Mouse (Mus musculus): ENCODE data around the gene Elavl3. TPM values are rescaled to one million over a fixed set of nuclear protein-coding genes. Genes with fewer than 3 reads are reported as not detected.

The Elavl3 gene
- polyA plus RNA-seq, 1 experiment from 2014 or later, result 0.04 TPM

- peak within 1 kb of the TSS; percentile 67 for H3K27ac ChIP-seq (ENCODE audit: low read length)
- H3K4me3 ChIP-seq (ENCODE audit: low read depth, low read length), result peak within 1 kb of the TSS; percentile 76
- H3K4me2 ChIP-seq (ENCODE audit: low read depth, low read length), result peak within 1 kb of the TSS; percentile 90
- H3K27me3 ChIP-seq (ENCODE audit: control insufficient read depth, insufficient read depth, low read depth, low read length), result no peaks in the 10 kb centered on the region
- H3K9me3 ChIP-seq (replicated peaks; ENCODE audit: control insufficient read depth, low read length), result no peaks in the 10 kb centered on the region
- H3K4me1 ChIP-seq (ENCODE audit: control insufficient read depth, low read depth, low read length), result peaks cover 15% of the 10 kb centered on the region
- 6% methylated on average over 57 of the region's 57 CpGs for WGBS (ENCODE audit: insufficient replicate concordance)
- H3K9ac ChIP-seq (ENCODE audit: low read depth, low read length), result peak within 1 kb of the TSS; percentile 61
- ATAC-seq (ENCODE audit: low read depth), result peak; percentile 98
- peaks cover 5% of the 10 kb centered on the region for H3K36me3 ChIP-seq (ENCODE audit: control insufficient read depth, insufficient read depth)
Measured at GRCm38 (mm10) chr9:22002194-22003162, 49.3 kb downstream of the Elavl3 start, which contains the start of the genes Ccdc151 and Prkcsh. Gene Ccdc151 (minus strand): TSS chr9:22002634. Gene Prkcsh (plus strand): TSS chr9:22002806.

GRCm38 (mm10) chr9:22001633-22002032 is 50.2 kb downstream of the Elavl3 start:
- H3K9me3 ChIP-seq (replicated peaks; ENCODE audit: control insufficient read depth, low read length), result no peaks in the 10 kb centered on the region
- H3K27me3 ChIP-seq (ENCODE audit: control insufficient read depth, insufficient read depth, low read depth, low read length), result no peaks in the 10 kb centered on the region
- no peak for ATAC-seq (ENCODE audit: low read depth)
- H3K4me3 ChIP-seq (ENCODE audit: low read depth, low read length), result no peak overlapping the region
- no peak overlapping the region for H3K4me2 ChIP-seq (ENCODE audit: low read depth, low read length)
- no peak overlapping the region for H3K9ac ChIP-seq (ENCODE audit: low read depth, low read length)
- H3K27ac ChIP-seq (ENCODE audit: low read length), result no peak overlapping the region
- H3K36me3 ChIP-seq (ENCODE audit: control insufficient read depth, insufficient read depth), result peaks cover 1% of the 10 kb centered on the region
- 78% methylated on average over 4 of the region's 4 CpGs for WGBS (ENCODE audit: insufficient replicate concordance)
- peaks cover 15% of the 10 kb centered on the region for H3K4me1 ChIP-seq (ENCODE audit: control insufficient read depth, low read depth, low read length)

- no peaks in the 10 kb centered on the region for H3K27me3 ChIP-seq (ENCODE audit: control insufficient read depth, insufficient read depth, low read depth, low read length)
- ATAC-seq (ENCODE audit: low read depth), result no peak
- H3K4me3 ChIP-seq (ENCODE audit: low read depth, low read length), result no peak overlapping the region
- peaks cover 15% of the 10 kb centered on the region for H3K4me1 ChIP-seq (ENCODE audit: control insufficient read depth, low read depth, low read length)
- WGBS (ENCODE audit: insufficient replicate concordance), result 70% methylated on average over 6 of the region's 6 CpGs
- H3K4me2 ChIP-seq (ENCODE audit: low read depth, low read length), result no peak overlapping the region
- H3K9ac ChIP-seq (ENCODE audit: low read depth, low read length), result no peak overlapping the region
- H3K36me3 ChIP-seq (ENCODE audit: control insufficient read depth, insufficient read depth), result no peaks in the 10 kb centered on the region; the same call in 1 of the 2 replicates
- H3K9me3 ChIP-seq (replicated peaks; ENCODE audit: control insufficient read depth, low read length), result no peaks in the 10 kb centered on the region
- H3K27ac ChIP-seq (ENCODE audit: low read length), result no peak overlapping the region
Measured at GRCm38 (mm10) chr9:22000296-22000695, 51.5 kb downstream of the Elavl3 start.

GRCm38 (mm10) chr9:21996178-21996867 is 55.5 kb downstream of the Elavl3 start:
- WGBS (ENCODE audit: insufficient replicate concordance), result 68% methylated on average over 3 of the region's 3 CpGs
- no peak overlapping the region for H3K4me2 ChIP-seq (ENCODE audit: low read depth, low read length)
- H3K4me3 ChIP-seq (ENCODE audit: low read depth, low read length), result no peak overlapping the region
- no peak overlapping the region for H3K9ac ChIP-seq (ENCODE audit: low read depth, low read length)
- H3K9me3 ChIP-seq (replicated peaks; ENCODE audit: control insufficient read depth, low read length), result no peaks in the 10 kb centered on the region
- no peak for ATAC-seq (ENCODE audit: low read depth)
- H3K36me3 ChIP-seq (ENCODE audit: control insufficient read depth, insufficient read depth), result no peaks in the 10 kb centered on the region
- H3K27ac ChIP-seq (ENCODE audit: low read length), result no peak overlapping the region
- no peaks in the 10 kb centered on the region; the same call in 1 of the 2 replicates for H3K4me1 ChIP-seq (ENCODE audit: control insufficient read depth, low read depth, low read length)
- peaks cover 16% of the 10 kb centered on the region for H3K27me3 ChIP-seq (ENCODE audit: control insufficient read depth, insufficient read depth, low read depth, low read length)

- Histone ChIP-seq H3K27ac (ENCODE audit: low read length) (no peak overlapping the region), H3K9ac (ENCODE audit: low read depth, low read length) (no peak overlapping the region), H3K9me3 (replicated peaks; ENCODE audit: control insufficient read depth, low read length) (no peaks in the 10 kb centered on the region), H3K27me3 (ENCODE audit: control insufficient read depth, insufficient read depth, low read depth, low read length) (peaks cover 57% of the 10 kb centered on the region), H3K4me2 (ENCODE audit: low read depth, low read length) (no peak overlapping the region), H3K36me3 (ENCODE audit: control insufficient read depth, insufficient read depth) (no peaks in the 10 kb centered on the region), H3K4me3 (ENCODE audit: low read depth, low read length) (no peak overlapping the region), H3K4me1 (ENCODE audit: control insufficient read depth, low read depth, low read length) (peaks cover 6% of the 10 kb centered on the region)
- no peak for ATAC-seq (ENCODE audit: low read depth)
- WGBS (ENCODE audit: insufficient replicate concordance), result 59% methylated on average over 4 of the region's 4 CpGs
Measured at GRCm38 (mm10) chr9:21992227-21992626, 59.6 kb downstream of the Elavl3 start.

GRCm38 (mm10) chr9:21989230-21990110 is 62.4 kb downstream of the Elavl3 start, which contains the start of gene Rgl3:
Gene Rgl3 (minus strand): TSS chr9:21989446.
- no peak within 1 kb of the TSS for H3K9ac ChIP-seq (ENCODE audit: low read depth, low read length)
- H3K36me3 ChIP-seq (ENCODE audit: control insufficient read depth, insufficient read depth), result no peaks in the 10 kb centered on the region
- H3K4me2 ChIP-seq (ENCODE audit: low read depth, low read length), result peak within 1 kb of the TSS; percentile 55
- H3K4me1 ChIP-seq (ENCODE audit: control insufficient read depth, low read depth, low read length), result peaks cover 6% of the 10 kb centered on the region
- H3K27ac ChIP-seq (ENCODE audit: low read length), result no peak within 1 kb of the TSS
- ATAC-seq (ENCODE audit: low read depth), result no peak
- H3K27me3 ChIP-seq (ENCODE audit: control insufficient read depth, insufficient read depth, low read depth, low read length), result peaks cover 81% of the 10 kb centered on the region
- H3K9me3 ChIP-seq (replicated peaks; ENCODE audit: control insufficient read depth, low read length), result no peaks in the 10 kb centered on the region
- WGBS (ENCODE audit: insufficient replicate concordance), result 2% methylated on average over 42 of the region's 42 CpGs
- H3K4me3 ChIP-seq (ENCODE audit: low read depth, low read length), result peak within 1 kb of the TSS; percentile 46

GRCm38 (mm10) chr9:21988421-21989101 is 63.3 kb downstream of the Elavl3 start:
- peaks cover 87% of the 10 kb centered on the region for H3K27me3 ChIP-seq (ENCODE audit: control insufficient read depth, insufficient read depth, low read depth, low read length)
- no peaks in the 10 kb centered on the region for H3K36me3 ChIP-seq (ENCODE audit: control insufficient read depth, insufficient read depth)
- peaks cover 6% of the 10 kb centered on the region for H3K4me1 ChIP-seq (ENCODE audit: control insufficient read depth, low read depth, low read length)
- H3K27ac ChIP-seq (ENCODE audit: low read length), result no peak overlapping the region
- no peak for ATAC-seq (ENCODE audit: low read depth)
- peak overlapping the region; percentile 55 for H3K4me2 ChIP-seq (ENCODE audit: low read depth, low read length)
- peak overlapping the region; percentile 46 for H3K4me3 ChIP-seq (ENCODE audit: low read depth, low read length)
- 2% methylated on average over 32 of the region's 32 CpGs for WGBS (ENCODE audit: insufficient replicate concordance)
- no peaks in the 10 kb centered on the region for H3K9me3 ChIP-seq (replicated peaks; ENCODE audit: control insufficient read depth, low read length)
- no peak overlapping the region for H3K9ac ChIP-seq (ENCODE audit: low read depth, low read length)

Data from liver, embryonic 16.5 days (tissue).